Mouse (Mus musculus) midbrain, embryonic 16.5 days (tissue): ENCODE data around the gene Ptges. TPM values are rescaled to one million over a fixed set of nuclear protein-coding genes. Genes with fewer than 3 reads are reported as not detected.
A peak's percentile ranks its signal among the peaks of the same experiment; 100 is the strongest.

ENCODE experiments used
- ATAC-seq: fragments of 200-750 bp; cut with Nextera tagmentation; 2 replicates; pipeline ENCODE4 v1.8.0; 2017; ENCODE audit warnings: moderate TSS enrichment
- H3K27ac ChIP-seq: fragments of 300-500 bp; sonication (generic); 2 replicates; pipeline ENCODE4 v1.5.1; 2014; ENCODE audit warnings: mild to moderate bottlenecking, low read length, mixed read lengths
- H3K27me3 ChIP-seq: fragments of 300-500 bp; sonication (generic); 2 replicates; pipeline ENCODE4 v1.6.1; 2014; ENCODE audit warnings: low read depth, low read length, mixed read lengths; ENCODE audit not compliant: control insufficient read depth, insufficient read depth
- H3K36me3 ChIP-seq: fragments of 300-500 bp; sonication (generic); 2 replicates; pipeline ENCODE4 v1.6.1; 2014; ENCODE audit warnings: mild to moderate bottlenecking, low read length, moderate library complexity, mixed read lengths; ENCODE audit not compliant: control insufficient read depth, insufficient read depth
- H3K4me1 ChIP-seq: fragments of 300-500 bp; sonication (generic); 2 replicates; pipeline ENCODE4 v1.6.1; 2014; ENCODE audit warnings: mild to moderate bottlenecking, low read length, mixed read lengths; ENCODE audit not compliant: control insufficient read depth, insufficient read depth
- H3K4me2 ChIP-seq: fragments of 300-500 bp; sonication (generic); 2 replicates; pipeline ENCODE4 v1.6.1; 2014; ENCODE audit warnings: mild to moderate bottlenecking, low read length, mixed read lengths
- H3K4me3 ChIP-seq: fragments of 300-500 bp; sonication (generic); 2 replicates; pipeline ENCODE4 v1.5.1; 2014; ENCODE audit warnings: low read depth, mild to moderate bottlenecking, low read length, moderate library complexity, mixed read lengths
- H3K9ac ChIP-seq: fragments of 300-500 bp; sonication (generic); 2 replicates; pipeline ENCODE4 v1.6.1; 2014; ENCODE audit warnings: low read depth, low read length, mixed read lengths
- H3K9me3 ChIP-seq: fragments of 300-500 bp; sonication (generic); replicated peaks from 2 replicates; pipeline ENCODE4 v1.6.1; 2014; ENCODE audit warnings: mild to moderate bottlenecking, low read length, mixed read lengths; ENCODE audit not compliant: control insufficient read depth, poor library complexity, severe bottlenecking
- WGBS: fragments of 180-500 bp; shearing (Covaris S2); extraction: QIAGEN DNeasy Blood & Tissue Kit; methylation state at CpG from one replicate; pipeline ENCODE4 v1.1.7; 2014; 5-methylcytosine and 5-hydroxymethylcytosine counted together
- polyA plus RNA-seq: library from polyadenylated mRNA; unstranded; fragments of >200 nt; fragmentation: Nextera tagmentation; extraction: Ambion mirVana; gene quantifications from 2 replicates; pipeline ENCODE4 v1.2.1, GENCODE M21; 2015

Ptges gene
- polyA plus RNA-seq, 1 experiment from 2014 or later: 5.2 TPM

DNA sequence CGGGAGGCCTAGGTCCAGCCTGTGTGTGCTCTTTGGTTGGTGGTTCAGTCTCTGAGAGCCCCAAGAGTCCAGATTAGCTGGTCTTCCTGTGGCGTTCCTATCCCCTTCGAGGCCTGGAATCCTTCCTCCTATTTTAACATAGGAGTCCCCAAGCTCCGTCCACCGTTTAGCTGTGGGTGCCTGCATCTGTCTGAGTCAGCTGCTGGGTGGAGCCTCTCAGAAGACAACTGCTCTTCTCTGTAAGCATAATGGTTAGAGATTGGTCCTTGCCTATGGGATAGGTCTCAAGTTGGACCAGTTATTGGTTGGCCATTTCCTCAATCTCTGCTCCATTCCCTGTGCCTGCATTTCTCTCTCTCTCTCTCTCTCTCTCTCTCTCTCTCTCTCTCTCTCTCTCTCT is 69.9 kb downstream of the Ptges start:
- 73% methylated on average over 5 of the region's 5 CpGs for WGBS
- Histone ChIP-seq H3K4me3 (no peak overlapping the region), H3K4me1 (peaks cover 7% of the 10 kb centered on the region), H3K9me3 (no peaks in the 10 kb centered on the region), H3K27ac (no peak overlapping the region), H3K9ac (no peak overlapping the region), H3K36me3 (no peaks in the 10 kb centered on the region), H3K27me3 (peaks cover 3% of the 10 kb centered on the region; the same call in 1 of the 2 replicates), H3K4me2 (no peak overlapping the region)
- ATAC-seq: no peak

GRCm38 (mm10) chr2:30857076-30857475 is 72.6 kb downstream of the Ptges start:
- WGBS: 50% methylated on average over 6 of the region's 6 CpGs
- no peak for ATAC-seq

GRCm38 (mm10) chr2:30852771-30853313 is 76.8 kb downstream of the Ptges start:
- Histone ChIP-seq H3K27me3 (no peaks in the 10 kb centered on the region), H3K27ac (no peak overlapping the region), H3K9me3 (no peaks in the 10 kb centered on the region), H3K9ac (no peak overlapping the region), H3K4me1 (peaks cover 9% of the 10 kb centered on the region), H3K4me3 (no peak overlapping the region), H3K36me3 (no peaks in the 10 kb centered on the region), H3K4me2 (no peak overlapping the region)
- WGBS: 33% methylated on average over 20 of the region's 20 CpGs
- ATAC-seq: no peak

More at GRCm38 (mm10) chr2:30857076-30857475, 72.6 kb downstream of the Ptges start:
- H3K36me3 ChIP-seq: no peaks in the 10 kb centered on the region
- H3K4me1 ChIP-seq: peaks cover 9% of the 10 kb centered on the region
- H3K9ac ChIP-seq: no peak overlapping the region
- H3K27ac ChIP-seq: no peak overlapping the region
- H3K27me3 ChIP-seq: no peaks in the 10 kb centered on the region
- no peak overlapping the region for H3K4me3 ChIP-seq
- H3K9me3 ChIP-seq: no peaks in the 10 kb centered on the region
- H3K4me2 ChIP-seq: no peak overlapping the region

DNA sequence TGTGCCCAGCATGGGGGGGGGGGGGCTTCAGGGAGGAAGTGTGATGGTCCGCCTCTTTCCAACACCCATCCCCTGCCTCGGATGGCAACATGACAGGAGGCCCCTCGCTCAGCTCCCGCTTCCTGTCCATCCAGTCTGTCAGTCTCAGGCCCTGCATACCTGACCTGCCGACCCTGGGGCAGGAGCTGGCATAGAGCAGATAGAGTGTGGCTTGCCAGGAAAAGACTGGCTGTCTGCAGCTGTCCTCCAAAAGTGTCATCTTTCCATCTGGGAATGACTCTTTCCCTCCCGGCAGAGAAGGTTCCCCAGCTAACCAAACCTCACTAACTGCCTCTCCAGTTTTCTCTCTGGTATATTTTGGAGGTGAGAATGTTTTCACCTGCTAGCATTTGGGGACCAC is 79.1 kb downstream of the Ptges start:
- WGBS: 82% methylated on average over 6 of the region's 6 CpGs
- Histone ChIP-seq H3K27ac (no peak overlapping the region), H3K4me3 (no peak overlapping the region), H3K9me3 (no peaks in the 10 kb centered on the region), H3K27me3 (peaks cover 6% of the 10 kb centered on the region; the same call in 1 of the 2 replicates), H3K4me2 (no peak overlapping the region), H3K36me3 (no peaks in the 10 kb centered on the region), H3K9ac (no peak overlapping the region), H3K4me1 (peaks cover 3% of the 10 kb centered on the region)
- ATAC-seq: no peak

- peaks cover 10% of the 10 kb centered on the region for H3K4me1 ChIP-seq
- no peak for ATAC-seq
- H3K9ac ChIP-seq: no peak overlapping the region
- H3K27ac ChIP-seq: no peak overlapping the region
- WGBS: 58% methylated on average over 8 of the region's 8 CpGs
- H3K36me3 ChIP-seq: no peaks in the 10 kb centered on the region
- H3K27me3 ChIP-seq: peaks cover 19% of the 10 kb centered on the region
- no peaks in the 10 kb centered on the region for H3K9me3 ChIP-seq
- H3K4me2 ChIP-seq: no peak overlapping the region
- no peak overlapping the region for H3K4me3 ChIP-seq
Observed at GRCm38 (mm10) chr2:30848184-30848583, 81.5 kb downstream of the Ptges start.

DNA sequence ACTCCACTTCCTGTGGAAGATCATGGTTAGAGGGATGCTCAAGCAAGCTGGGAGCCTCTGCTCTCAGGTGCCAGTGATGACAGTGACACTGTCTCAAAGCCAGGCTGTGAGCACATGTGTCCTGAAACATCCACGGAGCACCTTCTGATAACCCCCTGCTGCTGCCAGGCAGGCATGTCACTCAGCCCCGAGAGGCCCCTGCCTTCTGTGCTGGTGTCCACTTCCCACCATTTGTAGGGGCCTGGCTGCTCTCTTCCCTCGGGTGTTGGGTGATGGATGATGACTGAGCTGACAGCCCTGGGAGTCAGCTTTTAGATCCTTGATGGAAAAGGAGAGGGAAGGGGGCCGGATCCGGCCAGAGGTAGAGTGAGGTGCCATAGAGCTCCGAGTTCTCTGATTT is 82.9 kb downstream of the Ptges start:
- Histone ChIP-seq H3K9me3 (no peaks in the 10 kb centered on the region), H3K27me3 (peaks cover 19% of the 10 kb centered on the region), H3K9ac (no peak overlapping the region), H3K4me1 (peaks cover 7% of the 10 kb centered on the region), H3K4me3 (no peak overlapping the region), H3K27ac (no peak overlapping the region), H3K4me2 (no peak overlapping the region), H3K36me3 (no peaks in the 10 kb centered on the region)
- WGBS: 52% methylated on average over 6 of the region's 6 CpGs
- no peak for ATAC-seq

DNA sequence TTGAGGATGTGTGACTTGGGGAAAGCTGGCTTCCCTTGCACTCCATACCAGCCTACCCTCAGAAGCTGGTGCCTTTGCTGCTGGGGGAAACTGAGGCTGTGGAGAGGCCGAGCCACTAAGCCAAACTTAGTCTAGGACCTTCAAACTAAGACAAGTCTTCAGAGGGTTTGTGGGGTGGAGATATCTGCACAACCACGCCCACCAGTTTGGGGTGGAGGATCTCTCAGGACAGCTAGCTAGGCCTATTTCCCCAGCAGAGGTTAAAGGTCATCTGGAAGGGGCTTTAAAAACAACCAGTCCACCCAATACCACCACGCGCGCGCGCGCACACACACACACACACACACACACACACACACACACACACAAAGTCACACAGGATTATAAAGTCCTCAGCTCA is 83.4 kb downstream of the Ptges start:
- Histone ChIP-seq H3K9me3 (no peaks in the 10 kb centered on the region), H3K27me3 (peaks cover 19% of the 10 kb centered on the region), H3K4me1 (peaks cover 7% of the 10 kb centered on the region), H3K36me3 (no peaks in the 10 kb centered on the region), H3K4me2 (no peak overlapping the region), H3K27ac (no peak overlapping the region), H3K4me3 (no peak overlapping the region), H3K9ac (no peak overlapping the region)
- 88% methylated on average over 8 of the region's 8 CpGs for WGBS
- ATAC-seq: no peak

- H3K36me3 ChIP-seq: no peaks in the 10 kb centered on the region
- no peak for ATAC-seq
- peaks cover 7% of the 10 kb centered on the region for H3K4me1 ChIP-seq
- no peak overlapping the region for H3K27ac ChIP-seq
- peak overlapping the region; percentile 40 for H3K4me3 ChIP-seq
- no peaks in the 10 kb centered on the region for H3K9me3 ChIP-seq
- H3K9ac ChIP-seq: peak overlapping the region; percentile 57
- H3K4me2 ChIP-seq: peak overlapping the region; percentile 74
- H3K27me3 ChIP-seq: peaks cover 19% of the 10 kb centered on the region
- WGBS: 2% methylated on average over 52 of the region's 80 CpGs
Observed at GRCm38 (mm10) chr2:30845152-30846070, 84.3 kb downstream of the Ptges start.

GRCm38 (mm10) chr2:30842615-30843014 is 87.0 kb downstream of the Ptges start:
- no peaks in the 10 kb centered on the region for H3K9me3 ChIP-seq
- no peak overlapping the region for H3K27ac ChIP-seq
- H3K36me3 ChIP-seq: no peaks in the 10 kb centered on the region
- H3K27me3 ChIP-seq: peaks cover 19% of the 10 kb centered on the region
- peaks cover 7% of the 10 kb centered on the region for H3K4me1 ChIP-seq
- no peak for ATAC-seq
- H3K4me3 ChIP-seq: no peak overlapping the region
- no peak overlapping the region for H3K4me2 ChIP-seq
- WGBS: 58% methylated on average over 10 of the region's 10 CpGs
- no peak overlapping the region for H3K9ac ChIP-seq
